Mouse (Mus musculus) midbrain, embryonic 10.5 days (tissue): ENCODE measurements around the gene Adgrl3. TPM values are rescaled to one million over a fixed set of nuclear protein-coding genes. Genes with fewer than 3 reads are reported as not detected.

Experiments used
- DNase-seq: peaks from one replicate; pipeline ENCODE4 v3.0.0-alpha.2; 2017; ENCODE audit warnings: low spot score
- H3K27ac ChIP-seq: fragments of 300-500 bp; sonication (generic); replicated peaks from 2 replicates; pipeline ENCODE4 v1.5.1; 2016; ENCODE audit warnings: mild to moderate bottlenecking
- H3K27me3 ChIP-seq: fragments of 300-500 bp; sonication (generic); 2 replicates; pipeline ENCODE4 v1.6.1; 2016; ENCODE audit warnings: low read depth, mild to moderate bottlenecking; ENCODE audit not compliant: poor library complexity, severe bottlenecking
- H3K36me3 ChIP-seq: fragments of 300-500 bp; sonication (generic); 2 replicates; pipeline ENCODE4 v1.6.1; 2016; ENCODE audit warnings: mild to moderate bottlenecking, moderate library complexity
- H3K4me1 ChIP-seq: fragments of 300-500 bp; sonication (generic); 2 replicates; pipeline ENCODE4 v1.6.1; 2016
- H3K4me3 ChIP-seq: fragments of 300-500 bp; sonication (generic); 2 replicates; pipeline ENCODE4 v1.5.1; 2016; ENCODE audit warnings: mild to moderate bottlenecking, moderate library complexity
- H3K9me3 ChIP-seq: fragments of 300-500 bp; sonication (generic); replicated peaks from 2 replicates; pipeline ENCODE4 v1.6.1; 2016; ENCODE audit warnings: mild to moderate bottlenecking
- WGBS: fragments of 180-500 bp; shearing (Covaris S2); methylation state at CpG from one replicate; pipeline ENCODE4 v1.1.7; 2016; 5-methylcytosine and 5-hydroxymethylcytosine counted together
- polyA plus RNA-seq: library from polyadenylated mRNA; unstranded; fragments of >200 nt; fragmentation: Nextera tagmentation; extraction: Ambion mirVana; gene quantifications from 2 replicates; pipeline ENCODE4 v1.2.1, GENCODE M21; 2016

Adgrl3 gene
- polyA plus RNA-seq, 1 experiment from 2014 or later: 11.7 TPM

DNA sequence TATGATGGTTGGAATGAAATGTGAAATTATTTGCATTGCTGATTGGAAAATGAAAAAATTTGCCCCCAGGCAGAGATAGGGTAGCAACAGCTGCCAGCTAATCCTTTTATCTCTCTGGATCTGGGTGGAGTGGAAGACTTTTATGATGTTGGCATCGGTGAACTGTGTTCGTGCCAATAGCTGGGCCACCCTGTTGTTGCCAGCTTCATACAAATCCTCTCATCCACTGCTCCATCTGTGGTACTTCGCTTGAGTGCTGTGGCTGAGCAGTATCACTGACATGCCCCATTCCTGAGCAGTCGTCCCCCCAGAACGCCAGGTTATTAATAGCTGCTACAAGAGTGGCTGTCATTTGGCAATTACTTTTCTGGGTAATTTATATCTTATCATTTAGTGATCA, 590.3 kb downstream of the Adgrl3 start:
- no peaks in the 10 kb centered on the region for H3K36me3 ChIP-seq
- 87% methylated on average over 5 of the region's 5 CpGs for WGBS
- H3K27me3 ChIP-seq: no peaks in the 10 kb centered on the region
- H3K4me1 ChIP-seq: no peaks in the 10 kb centered on the region
- no peaks in the 10 kb centered on the region for H3K9me3 ChIP-seq
- H3K4me3 ChIP-seq: no peak overlapping the region
- H3K27ac ChIP-seq: no peak overlapping the region
- no peak for DNase-seq

DNA sequence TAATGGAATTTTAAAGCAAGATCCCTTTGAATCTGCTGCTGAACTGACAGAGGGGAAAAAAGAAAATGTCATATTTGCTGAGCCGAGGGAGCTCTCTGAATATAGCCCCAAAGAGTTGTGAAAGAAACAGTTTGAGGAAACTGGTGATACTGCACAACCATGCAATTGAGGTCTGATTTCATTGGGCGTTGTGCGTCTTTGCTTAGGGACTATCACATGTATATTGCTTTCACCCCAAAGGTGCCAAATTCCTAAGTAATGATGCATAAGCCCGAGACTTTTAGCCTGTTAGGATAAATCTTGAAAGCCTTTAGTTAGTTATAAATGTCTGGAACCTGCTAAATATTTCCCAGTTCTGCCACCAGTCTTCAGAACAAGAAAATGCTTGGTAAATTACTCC, 594.7 kb downstream of the Adgrl3 start:
- Histone ChIP-seq H3K27ac (no peak overlapping the region), H3K36me3 (no peaks in the 10 kb centered on the region), H3K27me3 (no peaks in the 10 kb centered on the region), H3K4me3 (no peak overlapping the region), H3K9me3 (no peaks in the 10 kb centered on the region), H3K4me1 (no peaks in the 10 kb centered on the region)
- 87% methylated on average over 4 of the region's 4 CpGs for WGBS
- DNase-seq: no peak

DNA sequence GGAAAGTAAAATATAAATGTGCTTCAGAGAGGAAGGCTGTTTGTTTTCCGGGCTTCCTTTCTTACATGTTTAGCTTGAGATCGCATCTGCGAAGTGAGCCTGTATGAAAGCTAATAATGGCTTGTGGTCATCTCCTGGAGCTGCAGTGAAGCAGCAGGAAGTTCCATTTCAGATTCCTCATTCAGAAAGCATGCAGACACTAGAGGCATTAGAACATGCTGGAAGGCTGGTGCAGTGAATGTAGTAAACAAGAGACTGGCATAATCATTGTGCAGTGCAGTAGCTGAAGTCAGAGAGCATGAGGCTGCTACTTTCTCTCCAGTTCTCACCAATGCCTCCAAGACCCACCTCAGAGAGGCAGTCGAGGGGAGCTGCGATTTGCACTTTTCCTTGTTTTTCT, 601.2 kb downstream of the Adgrl3 start:
- 90% methylated on average over 5 of the region's 5 CpGs for WGBS

DNA sequence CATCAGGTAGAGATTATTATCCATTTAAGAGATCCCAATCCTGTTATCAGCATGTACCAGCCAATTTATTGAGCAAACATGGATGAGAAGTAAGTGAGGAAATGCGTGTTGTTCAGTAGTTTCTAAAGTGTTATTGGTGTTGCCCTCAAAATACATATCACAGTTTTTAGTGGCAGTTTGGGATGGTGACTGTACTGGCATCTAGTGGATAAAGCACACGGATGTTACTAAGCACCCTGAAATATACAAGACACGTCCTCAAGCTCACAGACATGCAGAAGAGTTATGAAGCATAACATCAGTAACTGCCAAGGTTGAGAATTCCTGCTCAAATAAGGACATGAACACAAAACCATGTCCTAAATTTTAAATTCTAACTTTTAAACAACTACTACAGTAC, 601.8 kb downstream of the Adgrl3 start:
- WGBS: 92% methylated on average over 3 of the region's 3 CpGs
- H3K4me1 ChIP-seq: peaks cover 5% of the 10 kb centered on the region; the same call in 1 of the 2 replicates
- no peak overlapping the region for H3K27ac ChIP-seq
- H3K4me3 ChIP-seq: no peak overlapping the region
- H3K36me3 ChIP-seq: no peaks in the 10 kb centered on the region
- no peaks in the 10 kb centered on the region for H3K9me3 ChIP-seq
- H3K27me3 ChIP-seq: no peaks in the 10 kb centered on the region
- no peak for DNase-seq

More for the DNA sequence above, 601.2 kb downstream of the Adgrl3 start:
- H3K27me3 ChIP-seq: no peaks in the 10 kb centered on the region
- H3K27ac ChIP-seq: no peak overlapping the region
- no peaks in the 10 kb centered on the region for H3K36me3 ChIP-seq
- H3K4me3 ChIP-seq: no peak overlapping the region
- H3K4me1 ChIP-seq: peaks cover 5% of the 10 kb centered on the region; the same call in 1 of the 2 replicates
- no peak for DNase-seq
- H3K9me3 ChIP-seq: no peaks in the 10 kb centered on the region

DNA sequence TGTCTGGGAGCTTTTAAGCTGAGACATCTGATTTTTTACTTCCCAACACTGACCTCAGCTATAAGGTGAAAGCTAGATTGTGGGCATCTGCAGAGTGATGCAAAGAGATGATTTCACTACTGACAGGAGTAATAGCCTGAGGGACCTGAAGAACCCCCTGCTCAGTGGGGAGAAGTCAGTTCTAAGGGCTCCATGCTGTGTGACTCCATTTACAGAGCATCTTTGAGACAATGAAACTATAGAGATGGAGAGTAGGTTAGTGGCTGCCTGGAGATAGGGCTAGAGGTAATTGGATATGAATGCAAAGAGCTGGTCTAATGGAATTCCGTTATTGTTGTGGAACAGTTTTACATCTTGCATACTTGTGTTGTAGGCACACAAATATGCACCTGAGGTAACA, 603.9 kb downstream of the Adgrl3 start:
- no peaks in the 10 kb centered on the region for H3K9me3 ChIP-seq
- no peak for DNase-seq
- WGBS: 10% methylated on average over 1 of the region's 1 CpGs
- H3K27ac ChIP-seq: no peak overlapping the region
- H3K36me3 ChIP-seq: no peaks in the 10 kb centered on the region
- no peak overlapping the region for H3K4me3 ChIP-seq
- H3K27me3 ChIP-seq: no peaks in the 10 kb centered on the region
- H3K4me1 ChIP-seq: peaks cover 5% of the 10 kb centered on the region; the same call in 1 of the 2 replicates

DNA sequence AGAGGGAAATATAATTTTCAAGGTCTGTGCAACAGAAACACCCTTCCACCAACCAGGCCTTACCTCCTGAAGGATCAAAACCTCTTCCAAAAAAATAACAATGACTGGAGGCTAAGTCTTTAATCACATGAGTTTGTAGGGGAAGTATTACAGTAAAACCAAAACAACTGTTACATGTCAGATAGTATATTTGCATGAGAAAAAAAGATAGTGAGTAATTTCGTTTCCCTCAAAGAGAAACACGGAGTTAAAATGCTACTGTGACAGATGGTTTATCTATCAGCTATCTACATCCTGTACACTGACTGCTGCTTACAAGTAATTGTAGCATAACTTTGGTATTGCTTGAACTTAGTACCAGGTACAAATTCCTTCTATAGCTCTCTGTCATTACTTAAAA, 616.2 kb downstream of the Adgrl3 start:
- Histone ChIP-seq H3K4me3 (no peak overlapping the region), H3K36me3 (no peaks in the 10 kb centered on the region), H3K27me3 (no peaks in the 10 kb centered on the region), H3K27ac (no peak overlapping the region), H3K9me3 (no peaks in the 10 kb centered on the region), H3K4me1 (no peaks in the 10 kb centered on the region)
- 90% methylated on average over 2 of the region's 2 CpGs for WGBS
- DNase-seq: no peak

DNA sequence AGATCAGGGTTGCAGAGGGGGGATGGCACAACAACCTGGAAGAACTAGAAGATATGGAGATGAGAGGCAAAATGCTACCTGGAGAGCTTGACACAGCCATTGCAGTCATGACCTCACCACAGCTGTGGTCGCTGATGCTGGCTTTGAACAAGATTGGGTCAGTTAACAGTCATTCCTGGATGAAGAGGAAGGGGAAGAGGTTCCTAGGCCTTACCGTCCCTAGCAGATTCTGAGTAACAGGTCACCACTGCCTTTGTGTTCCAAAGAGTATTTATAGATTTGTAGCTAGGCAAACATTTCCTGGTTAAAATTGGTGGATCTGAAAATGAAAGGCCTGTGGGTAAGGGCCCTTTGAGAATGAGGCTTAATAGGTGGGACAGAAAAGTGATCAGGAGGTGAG, 618.5 kb downstream of the Adgrl3 start:
- H3K27me3 ChIP-seq: no peaks in the 10 kb centered on the region
- 85% methylated on average over 2 of the region's 2 CpGs for WGBS

DNA sequence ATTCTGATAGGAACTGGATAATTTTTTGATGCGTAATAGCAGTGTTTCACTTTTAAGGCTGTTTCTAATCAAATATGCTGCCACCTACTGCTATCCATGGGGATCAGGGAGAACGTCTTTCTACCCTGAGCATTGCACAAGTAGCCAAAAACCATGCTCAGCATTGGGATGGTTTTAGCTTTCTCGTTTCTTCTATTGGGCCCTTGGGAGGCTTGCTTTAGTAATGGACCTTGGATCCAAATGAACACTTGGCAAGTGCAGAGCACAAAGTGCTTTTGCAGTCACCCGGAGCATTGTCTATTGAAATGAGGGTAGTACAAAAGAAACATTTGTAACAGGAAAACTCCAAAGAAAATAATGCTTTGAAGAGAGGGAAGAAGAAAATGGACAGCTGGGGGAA, 620.2 kb downstream of the Adgrl3 start:
- no peaks in the 10 kb centered on the region for H3K36me3 ChIP-seq
- no peaks in the 10 kb centered on the region for H3K27me3 ChIP-seq
- no peaks in the 10 kb centered on the region for H3K9me3 ChIP-seq
- 76% methylated on average over 4 of the region's 4 CpGs for WGBS
- no peak for DNase-seq
- H3K4me1 ChIP-seq: no peaks in the 10 kb centered on the region
- no peak overlapping the region for H3K4me3 ChIP-seq
- H3K27ac ChIP-seq: no peak overlapping the region

More for the DNA sequence above, 618.5 kb downstream of the Adgrl3 start:
- Histone ChIP-seq H3K27ac (no peak overlapping the region), H3K4me1 (no peaks in the 10 kb centered on the region), H3K4me3 (no peak overlapping the region), H3K9me3 (no peaks in the 10 kb centered on the region), H3K36me3 (no peaks in the 10 kb centered on the region)
- no peak for DNase-seq

DNA sequence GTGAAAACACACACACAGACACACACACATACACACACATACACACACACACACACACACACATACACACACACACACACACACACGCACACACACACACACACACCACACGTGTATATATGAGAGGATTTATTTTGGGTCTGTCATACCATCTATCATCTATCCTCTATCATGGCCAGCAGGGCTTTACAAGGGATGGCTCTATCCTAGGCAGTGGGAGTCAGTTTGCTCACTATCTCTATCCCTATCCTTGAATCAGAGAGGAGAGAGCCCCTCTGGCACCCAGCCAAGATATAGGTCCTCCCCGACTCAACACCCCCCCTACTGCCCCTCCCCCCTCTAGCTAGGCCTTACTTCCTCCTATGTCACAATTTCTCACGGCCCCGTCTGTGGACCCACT, 625.6 kb downstream of the Adgrl3 start:
- Histone ChIP-seq H3K4me3 (no peak overlapping the region), H3K9me3 (no peaks in the 10 kb centered on the region), H3K27ac (no peak overlapping the region), H3K36me3 (no peaks in the 10 kb centered on the region), H3K27me3 (no peaks in the 10 kb centered on the region), H3K4me1 (peaks cover 11% of the 10 kb centered on the region)
- DNase-seq: no peak
- 87% methylated on average over 5 of the region's 5 CpGs for WGBS

DNA sequence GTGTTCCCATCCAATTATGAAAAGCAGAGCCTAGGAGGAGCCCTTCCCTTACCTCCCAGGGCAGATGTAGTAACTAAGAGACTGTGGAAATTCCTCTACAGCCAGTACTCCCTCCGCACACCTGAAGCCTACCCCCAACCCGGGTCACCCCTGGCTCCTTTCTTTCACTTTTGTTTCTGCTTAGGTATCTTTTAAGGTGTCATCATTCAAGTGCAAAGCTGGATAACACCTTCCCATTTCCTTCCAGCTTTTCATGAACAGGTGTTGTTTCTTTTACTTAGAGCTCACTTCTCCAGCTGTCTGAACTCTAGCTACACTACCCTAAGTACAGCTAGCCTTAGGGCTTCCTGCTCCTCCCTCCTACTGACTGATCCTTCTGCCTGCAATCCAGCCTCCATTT, 634.0 kb downstream of the Adgrl3 start:
- H3K36me3 ChIP-seq: no peaks in the 10 kb centered on the region
- no peaks in the 10 kb centered on the region for H3K27me3 ChIP-seq
- peaks cover 11% of the 10 kb centered on the region for H3K4me1 ChIP-seq
- H3K4me3 ChIP-seq: no peak overlapping the region
- DNase-seq: no peak
- no peak overlapping the region for H3K27ac ChIP-seq
- no peaks in the 10 kb centered on the region for H3K9me3 ChIP-seq
- 50% methylated on average over 2 of the region's 2 CpGs for WGBS

DNA sequence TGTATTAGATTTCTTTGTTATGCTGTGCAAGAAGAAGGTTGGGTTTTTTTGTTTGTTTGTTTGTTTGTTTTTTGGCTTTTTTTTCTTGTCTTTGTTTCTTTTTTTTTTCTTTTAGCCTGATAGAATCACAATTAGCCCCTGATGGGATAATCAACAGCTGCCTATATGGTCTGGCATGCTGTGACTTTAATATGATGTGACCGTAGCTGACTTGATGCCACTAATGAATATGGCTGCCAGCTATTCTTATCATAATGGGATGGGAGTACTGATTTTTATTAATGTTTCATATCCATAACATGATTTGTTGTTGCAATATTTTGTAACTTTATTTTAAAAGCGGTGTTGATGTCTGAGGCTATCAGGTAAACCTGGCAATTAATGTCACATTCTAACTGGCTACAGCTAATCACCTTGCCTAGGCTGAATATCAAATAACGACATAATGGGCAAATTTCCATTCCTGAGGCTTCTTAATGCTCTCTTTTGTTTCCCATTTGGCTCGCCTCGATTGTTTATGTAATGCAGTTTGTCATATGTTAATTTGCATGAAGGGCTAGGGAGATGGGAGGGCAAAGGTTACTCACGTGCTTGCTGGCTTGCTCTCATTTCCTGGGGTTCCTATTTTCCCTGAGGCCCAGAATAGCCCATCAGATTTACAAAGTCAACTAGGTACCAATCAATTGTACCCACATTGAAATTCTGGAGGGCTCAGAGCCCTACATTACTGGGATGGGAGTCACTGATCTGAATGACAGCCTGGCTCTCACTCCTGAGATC, 641.9 kb downstream of the Adgrl3 start:
- no peak overlapping the region for H3K4me3 ChIP-seq
- H3K4me1 ChIP-seq: peaks cover 8% of the 10 kb centered on the region
- DNase-seq: no peak
- no peaks in the 10 kb centered on the region for H3K27me3 ChIP-seq
- peaks cover 2% of the 10 kb centered on the region; the same call in 1 of the 2 replicates for H3K9me3 ChIP-seq
- 46% methylated on average over 6 of the region's 6 CpGs for WGBS
- H3K36me3 ChIP-seq: peaks cover 4% of the 10 kb centered on the region; the same call in 1 of the 2 replicates
- no peak overlapping the region for H3K27ac ChIP-seq

DNA sequence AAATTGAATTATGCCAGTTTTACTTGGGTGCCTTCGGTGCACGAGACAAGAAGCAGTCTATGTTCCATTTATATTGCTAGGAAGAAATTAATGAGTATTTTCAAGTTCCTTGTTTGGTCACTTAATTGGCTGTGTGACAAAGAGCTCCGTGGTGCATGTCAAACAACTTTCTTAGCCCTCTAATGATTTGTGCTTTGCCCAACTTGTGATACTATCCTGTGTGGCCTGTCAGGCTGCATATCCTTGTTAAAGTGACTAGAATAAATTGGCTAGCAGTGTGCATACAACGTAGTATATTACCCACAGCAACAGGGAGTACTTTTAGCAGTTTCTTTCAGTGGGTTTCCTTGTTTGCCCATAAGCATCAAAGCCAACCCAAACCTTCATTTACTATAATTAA, 651.1 kb downstream of the Adgrl3 start:
- Histone ChIP-seq H3K27me3 (no peaks in the 10 kb centered on the region), H3K4me3 (no peak overlapping the region), H3K9me3 (peaks cover 3% of the 10 kb centered on the region; the same call in 1 of the 2 replicates), H3K27ac (no peak overlapping the region), H3K4me1 (no peaks in the 10 kb centered on the region), H3K36me3 (peaks cover 5% of the 10 kb centered on the region; the same call in 1 of the 2 replicates)
- 81% methylated on average over 4 of the region's 4 CpGs for WGBS
- no peak for DNase-seq

DNA sequence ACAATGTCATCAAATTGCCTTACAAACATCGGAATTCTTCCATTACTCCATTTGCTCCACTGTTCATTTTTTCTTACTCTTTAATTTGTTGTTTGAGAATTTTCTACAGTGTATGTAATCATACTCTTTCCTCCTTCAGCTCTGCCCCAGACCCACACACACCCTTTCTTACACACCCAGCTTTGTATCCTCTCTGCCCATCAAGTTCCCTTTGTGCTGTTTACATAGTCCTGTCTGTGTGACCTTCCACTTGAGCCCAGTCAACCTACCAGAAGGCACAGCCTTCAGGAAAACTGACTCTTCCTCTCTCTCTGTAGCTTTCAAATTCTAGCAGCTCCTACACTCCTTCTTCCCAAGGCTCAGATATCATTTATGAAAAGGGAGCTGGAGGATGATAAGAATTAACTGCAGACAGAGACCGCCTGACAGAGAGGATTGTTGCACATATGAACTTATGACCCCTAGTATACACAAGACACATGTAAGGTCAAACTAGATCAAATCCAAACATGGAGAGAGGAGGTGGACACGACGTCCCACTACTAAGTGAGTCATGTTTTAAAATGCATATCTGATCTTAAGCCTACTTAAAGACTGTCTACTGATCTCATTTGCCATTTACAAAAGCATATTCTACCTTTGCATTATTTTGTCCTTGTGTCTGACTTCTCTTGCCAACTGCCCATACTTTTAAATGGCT, 654.5 kb downstream of the Adgrl3 start:
- no peaks in the 10 kb centered on the region for H3K9me3 ChIP-seq
- H3K4me1 ChIP-seq: no peaks in the 10 kb centered on the region
- no peak overlapping the region for H3K27ac ChIP-seq
- no peak for DNase-seq
- no peaks in the 10 kb centered on the region for H3K36me3 ChIP-seq
- H3K4me3 ChIP-seq: no peak overlapping the region
- 78% methylated on average over 4 of the region's 4 CpGs for WGBS
- no peaks in the 10 kb centered on the region for H3K27me3 ChIP-seq
